Mouse (Mus musculus) small intestine, adult 2 months (tissue): ENCODE measurements around the gene Nmnat1.

ENCODE experiments used
- CTCF ChIP-seq: fragments of 200-500 bp; IDR thresholded peaks from 2 replicates; pipeline ENCODE4 v1.5.1; 2012; ENCODE audit warnings: low read depth, mild to moderate bottlenecking, control low read depth, inconsistent platforms, low read length, moderate library complexity, mixed read lengths; ENCODE audit not compliant: insufficient replicate concordance, insufficient read length; ENCODE audit errors: extremely low read depth
- POLR2A ChIP-seq: fragments of 200-500 bp; IDR thresholded peaks from 2 replicates; pipeline ENCODE4 v1.6.1; 2012; ENCODE audit warnings: low read depth, mild to moderate bottlenecking, control low read depth, inconsistent platforms, low read length, moderate library complexity

GRCm38 (mm10) chr4:149511221-149511646 is 26.2 kb upstream of the Nmnat1 start:
- TF ChIP-seq CTCF (no peak), POLR2A (no peak)
